Mouse (Mus musculus) E14TG2a.4 (cell line): ENCODE measurements around the gene Nt5dc3.

Source experiments
- H3K27me3 ChIP-seq: 2 replicates; pipeline ENCODE4 v1.6.1; 2014; ENCODE audit warnings: low read length, control low read depth; ENCODE audit not compliant: insufficient read depth
- H3K36me3 ChIP-seq: 2 replicates; pipeline ENCODE4 v1.6.1; 2014; ENCODE audit warnings: low read length, control low read depth; ENCODE audit not compliant: insufficient read depth
- H3K4me1 ChIP-seq: replicated peaks from 2 replicates; pipeline ENCODE4 v1.6.1; 2014; ENCODE audit warnings: low read depth, low read length, control low read depth
- H3K4me3 ChIP-seq: replicated peaks from 2 replicates; pipeline ENCODE4 v1.5.1; 2014; ENCODE audit warnings: mild to moderate bottlenecking, low read length
- H3K9me3 ChIP-seq: 2 replicates; pipeline ENCODE4 v1.6.1; 2014; ENCODE audit warnings: low read length, control low read depth
- CTCF ChIP-seq: conservative IDR thresholded peaks from 2 replicates; pipeline ENCODE4 v1.5.1; 2014; ENCODE audit warnings: low read length
- NANOG ChIP-seq: IDR thresholded peaks from 2 replicates; pipeline ENCODE4 v1.6.1; 2014; ENCODE audit warnings: borderline replicate concordance, low read length, mixed read lengths
- POU5F1 ChIP-seq: IDR thresholded peaks from 2 replicates; pipeline ENCODE4 v1.6.1; 2014; ENCODE audit warnings: low read length, borderline replicate concordance

Gene Nt5dc3

DNA sequence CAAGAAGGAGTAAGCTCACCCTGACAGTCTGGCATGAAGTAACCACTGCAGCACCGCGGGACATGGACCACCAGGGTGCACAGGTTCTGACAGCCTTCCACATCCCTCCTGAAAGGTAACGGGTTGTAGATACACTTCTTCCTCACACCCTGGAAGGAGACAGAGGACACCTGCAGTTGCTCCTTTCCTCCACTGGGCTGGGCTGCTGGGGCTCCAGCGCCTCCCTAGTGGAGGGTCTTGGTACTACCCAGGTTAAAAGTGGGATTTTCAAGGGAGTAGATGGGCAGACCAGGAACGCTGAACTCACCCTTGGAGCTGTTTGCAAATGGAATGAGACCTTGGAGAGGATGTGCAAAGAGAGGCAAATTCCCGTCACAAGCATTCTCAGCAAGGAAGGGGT lies 84.6 kb downstream of the Nt5dc3 start:
- Histone ChIP-seq H3K27me3 (no peaks in the 10 kb centered on the region), H3K9me3 (no peaks in the 10 kb centered on the region), H3K4me3 (no peak overlapping the region), H3K36me3 (no peaks in the 10 kb centered on the region), H3K4me1 (no peaks in the 10 kb centered on the region)
- TF ChIP-seq CTCF = peak; percentile 58
- TF ChIP-seq POU5F1 = no peak
- no peak for TF ChIP-seq NANOG

DNA sequence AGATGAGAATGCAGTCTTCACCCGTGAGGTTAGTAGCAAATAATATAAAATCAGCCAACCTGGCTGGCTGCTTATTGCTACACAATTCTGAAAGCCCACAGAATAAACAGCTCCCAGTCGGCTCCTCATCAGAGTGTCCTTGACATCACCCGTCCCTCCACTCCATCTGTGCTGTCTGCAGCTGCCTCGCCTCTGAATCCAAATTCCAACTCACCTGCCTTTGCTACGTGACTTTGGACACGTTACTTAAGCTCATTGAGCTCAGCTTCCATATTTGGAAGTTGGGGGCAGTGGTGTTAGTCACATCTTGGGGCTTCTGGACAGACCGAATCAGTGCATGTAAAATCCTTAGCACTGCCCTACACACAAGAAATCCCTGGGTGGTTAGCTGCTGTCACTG lies 93.3 kb downstream of the Nt5dc3 start:
- no peak overlapping the region for H3K4me3 ChIP-seq
- H3K27me3 ChIP-seq = no peaks in the 10 kb centered on the region
- H3K36me3 ChIP-seq = no peaks in the 10 kb centered on the region
- TF ChIP-seq CTCF = no peak
- TF ChIP-seq POU5F1 = no peak
- no peak for TF ChIP-seq NANOG
- no peaks in the 10 kb centered on the region for H3K4me1 ChIP-seq
- H3K9me3 ChIP-seq = no peaks in the 10 kb centered on the region

DNA sequence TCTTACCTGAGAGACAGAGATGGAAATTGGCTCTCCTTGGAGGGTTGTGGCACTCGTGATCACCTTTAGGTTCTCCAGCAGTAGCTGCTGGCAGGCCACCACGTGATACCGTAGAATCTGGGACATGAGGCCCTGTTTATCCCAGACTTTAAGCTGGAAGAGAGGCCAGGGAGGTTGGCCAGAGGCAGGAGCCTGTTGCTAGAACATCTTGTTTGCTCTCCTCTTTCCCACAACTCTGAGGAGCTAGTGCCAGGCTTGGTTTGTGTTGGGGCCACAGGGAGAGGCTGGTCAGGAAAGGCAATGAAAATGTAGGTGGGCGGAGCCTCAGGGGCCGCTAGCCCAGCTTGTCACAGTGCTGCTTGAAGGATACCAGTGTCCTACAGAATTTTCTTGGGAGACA lies 93.8 kb downstream of the Nt5dc3 start:
- Histone ChIP-seq H3K36me3 (no peaks in the 10 kb centered on the region), H3K4me1 (no peaks in the 10 kb centered on the region), H3K27me3 (no peaks in the 10 kb centered on the region), H3K9me3 (no peaks in the 10 kb centered on the region), H3K4me3 (no peak overlapping the region)
- TF ChIP-seq POU5F1 = no peak
- no peak for TF ChIP-seq NANOG
- no peak for TF ChIP-seq CTCF

DNA sequence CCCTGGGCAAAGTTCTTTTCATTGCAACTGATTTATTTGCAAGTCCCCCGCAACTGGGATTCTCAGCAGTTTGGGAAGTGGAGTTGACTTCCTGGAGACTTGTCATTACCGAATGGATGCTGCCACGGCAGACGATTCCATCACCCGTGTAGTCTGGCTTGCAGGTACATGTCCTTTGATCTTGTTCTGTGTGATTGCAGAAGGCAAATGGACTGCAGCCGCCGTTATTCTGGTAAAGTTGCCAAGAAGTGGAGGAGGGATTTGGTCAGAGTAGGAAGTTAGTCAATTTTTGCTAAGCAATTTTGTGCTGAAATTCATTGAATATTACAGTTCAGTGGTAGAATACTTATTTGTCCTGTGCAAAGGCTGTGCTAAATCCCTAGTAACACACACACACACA lies 99.9 kb downstream of the Nt5dc3 start:
- Histone ChIP-seq H3K4me3 (no peak overlapping the region), H3K9me3 (no peaks in the 10 kb centered on the region), H3K4me1 (no peaks in the 10 kb centered on the region), H3K27me3 (no peaks in the 10 kb centered on the region), H3K36me3 (no peaks in the 10 kb centered on the region)
- TF ChIP-seq NANOG = no peak
- TF ChIP-seq CTCF = no peak
- TF ChIP-seq POU5F1 = no peak

DNA sequence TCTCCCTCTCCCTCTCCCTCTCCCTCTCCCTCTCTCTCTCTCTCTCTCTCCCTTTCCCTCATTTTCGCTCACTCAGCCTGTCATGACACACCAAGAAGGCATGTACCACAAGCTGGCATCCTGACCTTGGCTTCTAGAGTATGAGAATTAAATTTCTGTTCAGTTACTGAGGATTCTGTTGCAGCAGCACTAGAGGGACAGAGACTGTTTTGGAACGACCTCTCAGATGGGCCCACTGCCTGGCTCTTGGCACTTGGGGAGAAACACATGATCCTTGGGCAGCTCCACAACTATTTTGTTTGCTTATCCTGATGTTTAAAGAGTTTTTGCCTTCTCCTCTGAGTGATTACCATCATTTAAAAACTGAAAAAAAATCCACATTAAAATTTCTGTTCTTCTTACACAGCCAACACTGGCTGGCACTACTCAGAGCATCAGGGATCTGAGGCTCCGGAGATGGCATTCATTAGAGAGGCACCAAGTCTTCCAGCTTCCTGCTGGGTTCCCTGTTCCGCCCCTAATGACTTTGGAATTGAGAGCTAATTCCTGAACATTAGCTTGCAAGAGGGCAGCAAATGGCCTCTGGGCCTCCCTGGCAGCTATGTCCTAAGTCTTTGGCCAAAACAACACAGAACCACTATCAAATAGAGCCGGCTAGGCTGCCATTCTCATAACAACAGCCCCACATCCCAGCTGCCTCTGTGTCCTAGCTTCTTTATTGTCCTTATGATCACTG lies 101.4 kb downstream of the Nt5dc3 start:
- H3K36me3 ChIP-seq = no peaks in the 10 kb centered on the region
- H3K4me1 ChIP-seq = no peaks in the 10 kb centered on the region
- H3K27me3 ChIP-seq = no peaks in the 10 kb centered on the region
- TF ChIP-seq NANOG (no peak), CTCF (no peak), POU5F1 (no peak)
- no peaks in the 10 kb centered on the region for H3K9me3 ChIP-seq
- no peak overlapping the region for H3K4me3 ChIP-seq

DNA sequence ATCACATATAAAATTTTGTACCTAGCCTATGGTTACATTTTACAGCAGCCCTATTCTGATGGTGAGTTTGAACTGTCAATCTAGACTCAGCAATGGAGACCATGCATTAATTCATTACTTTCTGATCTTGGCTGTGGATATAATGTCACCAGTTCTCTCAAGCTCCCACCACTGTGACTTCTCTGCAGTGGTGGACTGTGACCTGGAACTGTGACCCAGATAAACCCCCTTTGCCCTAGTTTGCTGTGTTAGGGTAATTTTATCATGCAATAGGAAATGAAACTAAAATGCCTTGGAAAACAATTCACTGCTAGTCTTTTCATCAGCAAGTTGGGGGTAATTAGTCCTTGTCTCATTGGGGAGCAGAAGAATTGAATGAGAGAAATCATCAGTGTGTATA lies 102.6 kb downstream of the Nt5dc3 start:
- H3K4me1 ChIP-seq = no peaks in the 10 kb centered on the region

DNA sequence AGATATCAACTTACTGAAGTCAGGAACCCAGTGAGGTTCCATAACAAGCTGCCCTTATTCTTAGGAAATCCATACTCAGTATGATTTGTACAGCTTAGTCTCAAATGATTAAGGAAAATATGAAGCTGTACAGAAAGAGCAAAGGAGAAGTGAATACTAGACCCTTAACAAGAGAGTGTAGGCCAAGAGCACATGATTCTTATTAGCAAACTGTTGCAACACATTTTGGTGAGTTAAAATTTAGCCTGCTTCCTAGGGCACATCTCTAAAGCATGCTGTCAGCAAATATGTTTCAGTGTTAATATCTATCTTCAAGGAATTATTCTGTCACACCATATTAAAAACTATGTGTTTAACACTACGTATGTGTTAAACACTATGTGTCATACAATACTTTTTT lies 107.6 kb downstream of the Nt5dc3 start:
- TF ChIP-seq CTCF (no peak), NANOG (no peak), POU5F1 (no peak)
- no peak overlapping the region for H3K4me3 ChIP-seq
- no peaks in the 10 kb centered on the region for H3K4me1 ChIP-seq
- no peaks in the 10 kb centered on the region for H3K27me3 ChIP-seq
- H3K9me3 ChIP-seq = no peaks in the 10 kb centered on the region
- no peaks in the 10 kb centered on the region for H3K36me3 ChIP-seq

More for the DNA sequence above, 102.6 kb downstream of the Nt5dc3 start:
- H3K4me3 ChIP-seq = no peak overlapping the region
- no peaks in the 10 kb centered on the region for H3K9me3 ChIP-seq
- TF ChIP-seq CTCF (no peak), POU5F1 (no peak), NANOG (no peak)
- no peaks in the 10 kb centered on the region for H3K36me3 ChIP-seq
- H3K27me3 ChIP-seq = no peaks in the 10 kb centered on the region
